ENCODE assay signal across 10 mouse cellular contexts in genomic region chr17:83287381-83288142, GRCm38 (mm10).
DNase-seq lines count a peak whose midpoint lies in the region; ATAC-seq lines count a peak whose summit lies in the region.
"Had no signal": no experiment of that assay in that cellular context is flagged by ENCODE, and none has a peak within 500 bp of the region (broad histone marks: within the 10 kb centered on the region; RNA-seq: fewer than 3 reads in every experiment).

No protein-coding gene starts in this region.

- H3K4me2 ChIP-seq in heart, embryonic 14.5 days (ENCODE audit: low read length) = peak overlapping the region; percentile 57
- peak overlapping the region; percentile 26 for H3K4me2 ChIP-seq in embryonic facial prominence, embryonic 13.5 days
- peak overlapping the region; percentile 21; the same call in 1 of the 2 replicates for H3K4me2 ChIP-seq in hindbrain, embryonic 14.5 days (replicated peaks)
- peak overlapping the region; percentile 16; the same call in 1 of the 2 replicates for H3K4me2 ChIP-seq in neural tube, embryonic 12.5 days (replicated peaks)

- H3K9ac ChIP-seq in heart, embryonic 14.5 days (ENCODE audit: low read length) = peak overlapping the region; percentile 42
- 0 out of 2 replicates have a peak overlapping the region, but pooled peaks have one; percentile 32 for H3K9ac ChIP-seq in embryonic facial prominence, embryonic 13.5 days
- peak overlapping the region; percentile 39; the same call in 1 of the 2 replicates for H3K9ac ChIP-seq in hindbrain, embryonic 14.5 days
- H3K9ac ChIP-seq in neural tube, embryonic 12.5 days = no peak overlapping the region

- 44% methylated on average over 6 of the region's 6 CpGs for WGBS in heart, embryonic 14.5 days
- 39% methylated on average over 6 of the region's 6 CpGs for WGBS in embryonic facial prominence, embryonic 13.5 days
- 44% methylated on average over 6 of the region's 6 CpGs for WGBS in hindbrain, embryonic 14.5 days
- 37% methylated on average over 6 of the region's 6 CpGs for WGBS in neural tube, embryonic 12.5 days

- peak overlapping the region; percentile 7 to 58 for H3K27ac ChIP-seq in heart, embryonic 14.5 days (replicated peaks in 1 of 2; ENCODE audit: control insufficient read depth in 1 of 2, insufficient read depth in 1 of 2, low read depth in 2 of 2, low read length in 2 of 2)
- 0 out of 2 replicates have a peak overlapping the region, but pooled peaks have one; percentile 17 for H3K27ac ChIP-seq in embryonic facial prominence, embryonic 13.5 days
- H3K27ac ChIP-seq in hindbrain, embryonic 14.5 days = peak overlapping the region; percentile 70
- peak overlapping the region; percentile 53 for H3K27ac ChIP-seq in neural tube, embryonic 12.5 days
- H3K27ac ChIP-seq: macrophage had no signal

- H3K9me3 ChIP-seq in heart, embryonic 14.5 days (ENCODE audit: control insufficient read depth, low read length) = no peaks in the 10 kb centered on the region
- H3K9me3 ChIP-seq in embryonic facial prominence, embryonic 13.5 days = no peaks in the 10 kb centered on the region
- H3K9me3 ChIP-seq in hindbrain, embryonic 14.5 days (ENCODE audit: control insufficient read depth, low read length) = no peaks in the 10 kb centered on the region
- no peaks in the 10 kb centered on the region for H3K9me3 ChIP-seq in neural tube, embryonic 12.5 days

- H3K4me1 ChIP-seq in heart, embryonic 14.5 days (ENCODE audit: control insufficient read depth in 2 of 2, insufficient read depth in 2 of 2, low read length in 2 of 2) = peaks cover 9% of the 10 kb centered on the region in 2 experiments; a peak in 3 of 4 replicates
- H3K4me1 ChIP-seq in embryonic facial prominence, embryonic 13.5 days = peaks cover 12% of the 10 kb centered on the region
- peaks cover 12% of the 10 kb centered on the region for H3K4me1 ChIP-seq in hindbrain, embryonic 14.5 days (replicated peaks; ENCODE audit: control insufficient read depth, insufficient read depth, low read length)
- peaks cover 10% of the 10 kb centered on the region for H3K4me1 ChIP-seq in neural tube, embryonic 12.5 days

- no peaks in the 10 kb centered on the region for H3K27me3 ChIP-seq in heart, embryonic 14.5 days (ENCODE audit: control insufficient read depth, insufficient read depth, low read length)
- no peaks in the 10 kb centered on the region for H3K27me3 ChIP-seq in embryonic facial prominence, embryonic 13.5 days
- H3K27me3 ChIP-seq in hindbrain, embryonic 14.5 days (ENCODE audit: control insufficient read depth, insufficient read depth, low read length) = no peaks in the 10 kb centered on the region
- H3K27me3 ChIP-seq in neural tube, embryonic 12.5 days (replicated peaks) = no peaks in the 10 kb centered on the region

- no peak for ATAC-seq in heart, embryonic 14.5 days (ENCODE audit: insufficient number of reproducible peaks, insufficient read depth, low FRiP score, low read depth)
- no peak for ATAC-seq in embryonic facial prominence, embryonic 13.5 days (ENCODE audit: insufficient number of reproducible peaks, insufficient read depth, low FRiP score, low TSS enrichment, low read depth)
- peak; percentile 82; the same call in 1 of the 2 replicates for ATAC-seq in hindbrain, embryonic 14.5 days (ENCODE audit: low FRiP score)
- peak; percentile 84 for ATAC-seq in neural tube, embryonic 12.5 days (ENCODE audit: low FRiP score, low read depth)

- DNase-seq in heart, adult 18-20 months = no peak
- no peak for DNase-seq in hindbrain, embryonic 14.5 days (ENCODE audit: low spot score)
- DNase-seq in urinary bladder, postnatal 36 days (ENCODE audit: low spot score in 2 of 2) = no peak
- no peak for DNase-seq in adrenal gland, postnatal 10 days
- no peak for DNase-seq in lung, postnatal 25 days (ENCODE audit: low spot score)

- H3K4me3 ChIP-seq in heart, embryonic 14.5 days (ENCODE audit: control insufficient read depth in 1 of 2, insufficient read depth in 1 of 2, low read depth in 1 of 2, low read length in 2 of 2) = peak overlapping the region in 1 of 2 experiments; percentile 4; a peak in 2 of 4 replicates
- no peak overlapping the region for H3K4me3 ChIP-seq in embryonic facial prominence, embryonic 13.5 days
- H3K4me3 ChIP-seq in hindbrain, embryonic 14.5 days (replicated peaks; ENCODE audit: low read length) = no peak overlapping the region
- no peak overlapping the region for H3K4me3 ChIP-seq in neural tube, embryonic 12.5 days
- H3K4me3 ChIP-seq: erythroblast, embryonic 14.5 days had no signal

- no peaks in the 10 kb centered on the region for H3K36me3 ChIP-seq in heart, embryonic 14.5 days (ENCODE audit: control insufficient read depth, insufficient read depth, low read length)
- no peaks in the 10 kb centered on the region for H3K36me3 ChIP-seq in embryonic facial prominence, embryonic 13.5 days
- no peaks in the 10 kb centered on the region for H3K36me3 ChIP-seq in hindbrain, embryonic 14.5 days (replicated peaks; ENCODE audit: control insufficient read depth, insufficient read depth)
- no peaks in the 10 kb centered on the region for H3K36me3 ChIP-seq in neural tube, embryonic 12.5 days

Comparison
In these comparisons a context has a peak if more than half of its experiments do, and no peak if none do; other contexts are left out.
1. ATAC-seq: peak in hindbrain, embryonic 14.5 days (single experiment) and neural tube, embryonic 12.5 days (single experiment); none in heart, embryonic 14.5 days (single experiment) and embryonic facial prominence, embryonic 13.5 days (single experiment).
2. H3K27ac ChIP-seq: peak in every context shown above with its lines; median percentile 70 in hindbrain, embryonic 14.5 days; 53 in neural tube, embryonic 12.5 days; 32 in heart, embryonic 14.5 days; 17 in embryonic facial prominence, embryonic 13.5 days.
3. Peak in every context shown above with its lines, with median percentiles within 50 percentile points of each other: H3K4me2 ChIP-seq.